Mouse (Mus musculus) heart, postnatal 36 days (tissue): ENCODE measurements around the gene Zfyve27. TPM values are rescaled to one million over a fixed set of nuclear protein-coding genes. Genes with fewer than 3 reads are reported as not detected.

Experiments
- DNase-seq, 2 experiments: peaks; one replicate each; pipeline ENCODE4 v3.0.0; 2021 to 2022
- intact Hi-C: fragments of 180-260 bp; cut with DNase I; formaldehyde crosslinking; loops from one replicate; pipeline ENCODE4 v1.15.1; 2025
- total RNA-seq, 2 experiments: library from RNA; stranded (reverse); gene quantifications; 2 replicates each; pipeline ENCODE4 v1.2.3; 2021

Gene Zfyve27
- total RNA-seq, 2 experiments from 2014 or later, result 25.6 to 25.8 TPM

DNA sequence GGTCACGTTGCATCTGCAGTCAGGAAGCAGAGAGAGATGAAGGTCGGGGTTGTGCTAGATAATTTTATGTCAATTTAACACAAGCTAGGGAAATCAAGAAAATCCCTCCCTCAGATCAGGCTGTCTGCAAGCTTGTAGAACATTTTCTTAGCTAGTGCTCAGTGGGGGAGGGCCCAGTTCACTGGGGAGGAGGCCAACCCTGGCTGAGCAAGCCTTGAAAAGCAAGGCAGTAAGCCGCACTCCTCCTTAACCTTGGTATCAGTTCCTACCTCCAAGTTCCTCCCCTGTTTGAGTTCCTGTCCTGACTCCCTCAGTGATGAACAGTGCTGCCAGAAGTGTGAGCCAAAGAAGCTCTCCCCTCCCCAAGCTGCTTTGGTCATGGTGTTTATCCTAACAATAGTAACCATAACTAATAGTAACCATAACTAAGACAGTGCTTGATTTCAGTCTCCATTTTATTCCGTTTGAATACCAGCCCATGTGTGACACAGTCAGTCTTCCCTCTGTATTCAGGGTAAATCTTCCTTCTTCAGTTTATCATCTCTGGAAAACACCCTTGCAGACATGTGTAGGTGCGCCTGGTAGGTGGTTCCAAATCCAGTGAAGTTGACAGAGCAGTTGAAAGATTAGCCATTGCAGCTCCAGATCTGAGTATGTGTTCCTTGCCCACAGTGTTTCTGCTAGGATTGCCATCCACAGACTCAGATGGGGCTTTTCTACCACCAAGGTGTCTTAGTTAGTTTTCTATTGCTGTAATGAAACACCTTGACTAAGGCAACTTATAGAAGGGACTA, 23.8 kb upstream of the Zfyve27 start:
- intact Hi-C loops, result no loop called here
- DNase-seq, result no peak

DNA sequence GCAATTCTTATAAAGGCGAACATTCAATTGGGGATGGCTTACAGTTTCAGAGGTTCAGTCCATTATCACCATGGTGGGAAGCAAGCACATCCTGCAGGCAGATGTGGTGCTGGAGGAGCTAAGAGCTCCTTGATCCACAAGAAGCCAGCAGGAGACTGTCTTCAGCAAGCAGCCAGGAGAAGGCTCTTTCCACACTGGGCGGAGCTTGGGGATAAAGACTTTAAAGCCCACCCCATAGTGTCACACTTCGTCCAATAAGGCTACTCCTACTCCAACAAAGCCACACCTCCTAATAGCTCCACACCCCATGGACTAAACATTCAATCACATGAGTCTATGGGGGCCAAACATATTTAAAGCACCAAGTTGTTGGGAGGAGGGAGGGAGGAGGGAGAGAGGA, 21.8 kb upstream of the Zfyve27 start:
- no peak for DNase-seq
- intact Hi-C loops, result loop anchor here (2.0 kb wide), 1 partner anchor 13 kb away; the partner anchor contains the start of gene Avpi1

DNA sequence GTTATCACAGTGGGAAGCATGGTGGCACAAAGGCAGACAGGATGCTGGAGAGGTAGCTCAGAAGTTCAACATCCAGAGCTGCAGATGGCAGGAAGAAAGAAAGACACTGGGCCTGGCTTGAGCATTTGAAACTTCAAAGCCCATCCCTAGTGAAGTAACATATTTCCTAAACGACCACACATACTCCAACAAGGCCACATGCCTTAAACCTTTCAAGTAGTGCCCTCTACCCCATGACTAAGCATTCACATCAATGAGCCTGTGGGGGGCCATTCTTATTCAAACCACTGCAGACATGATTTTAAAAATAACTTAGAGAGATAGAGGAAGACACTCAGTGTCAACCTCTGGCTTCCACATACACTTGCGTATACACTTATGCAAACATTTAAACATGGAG, 21.0 kb upstream of the Zfyve27 start:
- intact Hi-C loops, result loop anchor here (2.0 kb wide), 1 partner anchor 14 kb away; the partner anchor contains the start of gene Avpi1
- no peak for DNase-seq

DNA sequence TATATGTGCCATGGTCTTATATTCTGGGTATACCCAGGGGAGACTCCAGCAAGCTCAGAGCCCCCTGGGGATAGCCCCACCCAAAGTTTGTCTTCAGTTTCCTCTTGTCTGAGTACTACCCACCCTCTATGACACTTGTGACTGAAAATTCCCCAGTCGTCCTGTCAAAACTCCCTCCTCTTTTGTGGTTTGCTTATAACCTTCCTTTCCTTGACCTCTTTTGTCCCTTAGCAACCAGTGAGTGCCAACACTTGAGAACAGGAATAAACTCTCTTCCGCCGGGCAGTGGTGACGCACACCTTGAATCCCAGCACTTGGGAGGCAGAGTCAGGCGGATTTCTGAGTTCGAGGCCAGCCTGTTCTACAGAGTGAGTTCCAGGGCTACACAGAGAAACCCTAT, 19.7 kb upstream of the Zfyve27 start:
- no peak for DNase-seq
- intact Hi-C loops, result loop anchor here (1.0 kb wide), 1 partner anchor 22 kb away; no protein-coding TSS in a partner anchor

DNA sequence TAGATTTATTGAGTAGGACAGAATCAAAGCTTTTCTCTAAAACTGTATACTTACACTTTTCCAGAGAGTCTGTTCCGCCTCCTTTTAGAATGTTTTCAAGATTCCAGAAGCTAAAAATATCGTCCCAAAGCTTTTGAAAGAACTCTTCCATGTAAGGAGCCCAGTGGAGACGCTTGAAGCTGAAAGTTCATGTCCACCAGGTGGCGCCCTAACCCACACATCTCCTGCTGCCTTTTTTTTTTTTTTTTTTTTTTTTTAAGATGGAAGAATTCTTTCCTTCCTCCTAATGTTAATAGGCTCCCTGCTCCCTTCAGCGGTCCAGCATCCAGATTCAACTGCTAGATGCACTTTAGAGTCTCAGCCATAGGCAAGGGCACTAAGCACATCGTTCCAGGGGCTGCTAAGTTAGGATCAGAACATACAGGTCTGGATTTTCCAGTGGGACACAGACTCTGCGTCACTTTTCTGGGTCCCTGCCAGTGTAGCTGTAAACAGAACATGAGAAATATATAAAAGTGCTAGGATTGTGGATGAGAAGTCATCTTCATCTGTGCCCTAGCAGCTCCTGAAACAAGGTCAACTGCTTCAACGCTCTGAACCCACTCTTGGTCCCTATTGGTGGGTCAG, 19.1 kb upstream of the Zfyve27 start:
- intact Hi-C loops, result loop anchor here (1.0 kb wide), 1 partner anchor 22 kb away; no protein-coding TSS in a partner anchor
- peak; percentile 85 to 93 for DNase-seq

DNA sequence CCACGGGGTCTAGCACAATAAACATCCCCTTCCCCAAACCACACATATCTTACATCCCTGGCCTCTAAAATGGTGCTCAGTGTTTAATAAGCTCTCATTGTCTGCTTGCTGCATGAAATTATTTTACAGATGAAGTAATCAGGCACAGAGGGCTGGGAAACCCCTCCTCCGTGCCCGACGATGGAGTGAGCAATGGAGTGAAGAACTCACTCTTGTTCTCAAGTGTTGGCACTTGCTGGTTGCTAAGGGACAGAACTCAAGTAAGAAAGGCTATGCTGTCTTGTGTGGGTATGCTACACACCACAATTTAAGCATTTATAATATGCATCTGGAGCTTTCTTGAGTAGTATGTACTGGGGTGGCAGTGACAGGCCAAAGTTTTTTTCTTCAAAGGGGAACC, 18.5 kb upstream of the Zfyve27 start:
- intact Hi-C loops, result no loop called here
- DNase-seq, result no peak

DNA sequence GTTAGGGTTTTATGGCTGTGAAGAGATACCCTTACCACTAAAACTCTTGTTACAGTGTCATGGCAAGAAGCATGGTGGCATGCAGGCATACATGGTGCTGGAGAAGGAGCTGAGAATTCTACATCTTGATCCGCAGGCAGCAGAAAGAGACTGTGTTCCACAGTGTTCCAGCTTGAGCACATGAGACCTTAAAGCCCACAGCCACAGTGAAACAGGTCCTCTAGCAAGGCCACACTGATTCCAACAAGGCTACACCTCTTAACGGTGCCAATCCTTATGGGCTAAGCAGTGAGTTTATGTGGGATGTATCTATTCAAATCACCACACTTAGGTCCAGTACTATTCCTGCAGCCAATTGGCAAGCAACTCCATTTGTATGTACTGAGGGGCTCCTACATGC, 18.0 kb upstream of the Zfyve27 start:
- intact Hi-C loops, result no loop called here
- DNase-seq, result no peak

DNA sequence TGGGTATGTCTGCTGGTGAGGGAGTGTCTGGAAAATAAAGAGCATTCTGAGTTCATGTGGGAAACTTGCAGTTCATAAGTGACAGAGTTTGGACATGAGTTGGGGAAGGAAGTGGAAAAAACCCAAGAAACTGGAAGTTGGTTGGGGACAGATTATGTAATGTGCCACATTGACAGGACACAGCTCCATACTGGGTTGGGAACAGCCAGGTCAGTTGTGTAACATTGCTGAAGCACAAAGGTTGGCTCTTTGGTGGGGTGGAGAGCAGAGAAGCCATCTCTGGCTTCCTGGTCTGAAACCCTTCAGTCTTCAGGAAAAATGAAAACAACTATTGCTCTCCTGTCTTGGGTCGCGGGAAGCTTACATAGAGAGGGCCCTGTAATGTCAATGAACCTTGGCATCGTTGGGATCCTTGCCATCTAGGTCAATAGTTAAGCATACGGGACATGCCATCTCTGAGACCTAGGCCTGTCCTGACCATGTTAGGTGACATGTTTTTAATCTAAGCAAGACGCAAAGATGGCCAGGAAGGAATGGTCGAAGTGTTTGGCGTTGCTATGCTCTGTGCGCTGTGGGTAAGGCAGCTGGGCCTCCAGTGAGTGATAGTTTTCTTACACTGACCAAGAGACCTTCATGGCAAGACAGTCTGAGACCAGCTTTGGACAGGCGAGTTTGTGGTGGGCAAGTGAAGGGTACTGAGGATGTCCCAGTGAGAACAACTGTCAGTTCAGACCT, 17.3 kb upstream of the Zfyve27 start:
- DNase-seq, result peak in 1 of 2 experiments; percentile 26
- intact Hi-C loops, result no loop called here

DNA sequence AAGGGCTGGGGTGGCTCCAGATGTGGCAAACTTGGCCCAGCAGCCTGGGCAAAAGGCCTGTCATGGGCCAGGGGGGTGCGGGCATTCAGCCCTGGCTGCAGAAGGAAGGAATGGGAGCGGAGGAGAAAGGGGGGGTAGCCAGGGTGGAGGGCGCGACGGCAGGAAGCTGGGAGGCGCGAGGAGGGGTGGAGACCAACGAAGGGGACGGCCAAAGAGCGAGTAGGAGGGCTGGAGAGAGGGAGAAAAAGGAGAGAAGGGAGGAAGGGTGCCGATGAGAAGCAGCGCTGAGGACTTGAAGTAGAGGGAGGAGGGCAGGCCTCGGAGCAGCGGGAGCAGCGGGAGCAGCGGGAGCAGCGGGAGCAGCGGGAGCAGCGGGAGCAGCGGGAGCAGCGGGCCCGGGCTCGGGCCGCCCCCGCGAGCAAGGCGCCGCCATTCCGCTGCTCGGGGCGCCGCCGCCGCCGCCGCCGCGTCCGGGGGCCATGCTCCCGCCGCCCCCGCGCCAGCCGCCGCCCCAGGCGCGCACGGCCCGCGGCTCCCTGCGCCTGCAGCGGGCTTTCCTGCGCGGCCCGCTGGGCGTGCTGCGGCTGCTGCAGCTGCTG, 16.5 kb upstream of the Zfyve27 start, which contains the start of gene Marveld1:
TSS of gene Marveld1 (plus strand) at position 231 of the 599 bp plus-strand sequence.
- intact Hi-C loops, result no loop called here
- DNase-seq, result peak; percentile 79 to 86

DNA sequence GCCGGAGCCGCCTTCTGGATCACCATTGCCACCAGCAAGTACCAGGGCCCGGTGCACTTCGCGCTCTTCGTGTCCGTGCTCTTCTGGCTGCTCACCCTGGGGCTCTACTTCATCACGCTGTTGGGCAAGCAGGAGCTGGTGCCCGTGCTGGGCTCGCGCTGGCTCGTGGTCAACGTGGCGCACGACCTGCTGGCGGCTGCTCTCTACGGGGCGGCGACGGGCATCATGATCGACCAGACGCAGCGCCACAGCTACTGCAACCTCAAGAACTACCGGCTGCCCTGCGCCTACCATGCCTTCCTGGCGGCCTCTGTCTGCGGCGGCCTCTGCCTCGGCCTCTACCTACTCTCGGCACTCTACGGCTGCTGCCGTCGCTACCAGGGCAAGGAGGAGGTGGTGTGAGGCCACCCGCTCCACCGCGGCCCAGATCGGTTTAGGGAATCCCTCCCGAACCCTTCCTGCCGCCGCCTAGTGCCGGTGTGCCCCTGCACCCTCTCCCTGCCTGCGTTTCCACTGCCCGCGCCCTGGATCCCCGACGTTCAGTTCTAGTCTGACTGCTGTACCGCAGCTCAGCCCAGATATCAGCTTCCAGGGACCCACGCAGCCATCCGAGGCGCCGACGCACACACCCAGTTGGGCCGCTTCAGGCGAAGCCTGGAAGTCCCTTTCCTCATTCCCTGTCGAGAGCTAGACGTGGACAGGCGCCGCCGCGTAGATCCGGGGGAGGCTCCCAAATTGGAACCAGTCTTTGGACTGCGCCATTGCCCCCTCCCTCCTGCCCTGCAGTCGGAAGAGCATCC, 15.8 kb upstream of the Zfyve27 start:
- DNase-seq, result peak; percentile 69 to 77
- intact Hi-C loops, result no loop called here

DNA sequence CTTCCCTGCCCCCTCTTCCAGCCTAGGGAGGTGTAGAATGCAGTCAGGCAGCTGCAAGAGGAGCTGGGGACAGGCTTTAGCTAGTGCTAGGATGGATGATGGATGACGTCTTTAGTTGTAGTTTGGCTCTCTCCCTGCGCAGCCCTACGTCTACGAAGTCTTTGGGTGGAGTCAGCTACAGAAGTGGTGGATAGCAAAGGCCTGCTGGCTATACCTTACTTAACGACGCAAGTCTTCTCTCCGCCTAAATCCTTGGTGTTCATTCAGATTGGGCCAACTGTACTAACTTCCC, 15.2 kb upstream of the Zfyve27 start:
- intact Hi-C loops, result no loop called here

DNA sequence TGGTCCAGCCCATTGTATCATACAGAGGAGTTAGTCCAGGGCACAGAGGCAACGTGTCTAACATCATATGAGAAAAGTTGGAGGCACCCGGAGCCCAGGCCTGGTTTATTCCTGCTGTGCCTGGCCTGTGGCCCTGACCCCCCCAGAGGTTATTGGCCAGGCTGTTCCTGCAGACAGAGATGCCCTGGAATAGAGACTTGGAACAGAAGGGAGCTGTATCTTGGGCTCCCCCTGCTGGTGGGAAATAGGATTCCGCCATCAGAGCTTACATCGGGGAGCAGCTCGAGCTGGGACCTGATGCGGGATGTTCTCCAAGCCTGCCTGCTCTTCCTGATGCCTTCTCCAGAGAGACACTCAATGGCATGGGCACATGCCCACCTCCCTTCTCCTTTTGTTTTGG, 11.8 kb upstream of the Zfyve27 start:
- intact Hi-C loops, result loop anchor here (2.0 to 5.0 kb wide), 2 partner anchors 61 to 115 kb away; partner anchors contain the start of genes Ankrd2 and Pi4k2a
- DNase-seq, result peak; percentile 89 to 91

More for the DNA sequence above, 15.2 kb upstream of the Zfyve27 start:
- DNase-seq, result no peak

DNA sequence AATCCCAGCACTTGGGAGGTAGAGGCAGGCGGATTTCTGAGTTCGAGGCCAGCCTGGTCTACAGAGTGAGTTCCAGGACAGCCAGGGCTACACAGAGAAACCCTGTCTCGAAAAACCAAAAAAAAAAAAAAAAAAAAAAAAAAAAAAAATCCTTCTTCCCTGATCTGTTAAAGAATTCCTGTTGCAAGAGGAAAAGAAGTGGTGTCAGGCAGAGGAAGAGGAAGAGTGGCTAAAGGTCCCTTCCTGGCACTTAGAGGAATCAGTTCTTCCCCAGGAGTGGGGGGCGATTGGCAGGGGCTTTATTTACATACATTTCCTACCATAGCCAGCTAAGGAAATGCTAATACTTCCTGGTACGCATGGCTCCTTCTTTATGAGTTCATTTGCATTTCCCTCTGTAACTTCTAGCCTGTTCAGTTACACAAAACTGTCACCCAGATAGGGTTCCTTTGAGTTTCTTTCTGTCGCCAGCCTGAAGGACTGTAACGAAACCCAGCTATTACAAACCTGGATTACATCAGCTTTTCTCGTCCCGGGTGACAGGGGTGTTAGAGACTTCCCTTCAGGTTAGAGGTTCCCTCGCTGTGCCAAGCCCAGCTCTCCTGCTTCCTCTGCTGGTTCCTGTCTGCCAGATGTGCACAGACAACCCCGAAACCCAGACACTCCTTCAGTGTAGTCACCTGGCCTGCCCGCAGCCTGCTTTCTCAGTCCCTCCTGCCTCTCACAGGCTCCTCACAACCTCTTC, 6.1 kb upstream of the Zfyve27 start:
- intact Hi-C loops, result no loop called here
- DNase-seq, result no peak

DNA sequence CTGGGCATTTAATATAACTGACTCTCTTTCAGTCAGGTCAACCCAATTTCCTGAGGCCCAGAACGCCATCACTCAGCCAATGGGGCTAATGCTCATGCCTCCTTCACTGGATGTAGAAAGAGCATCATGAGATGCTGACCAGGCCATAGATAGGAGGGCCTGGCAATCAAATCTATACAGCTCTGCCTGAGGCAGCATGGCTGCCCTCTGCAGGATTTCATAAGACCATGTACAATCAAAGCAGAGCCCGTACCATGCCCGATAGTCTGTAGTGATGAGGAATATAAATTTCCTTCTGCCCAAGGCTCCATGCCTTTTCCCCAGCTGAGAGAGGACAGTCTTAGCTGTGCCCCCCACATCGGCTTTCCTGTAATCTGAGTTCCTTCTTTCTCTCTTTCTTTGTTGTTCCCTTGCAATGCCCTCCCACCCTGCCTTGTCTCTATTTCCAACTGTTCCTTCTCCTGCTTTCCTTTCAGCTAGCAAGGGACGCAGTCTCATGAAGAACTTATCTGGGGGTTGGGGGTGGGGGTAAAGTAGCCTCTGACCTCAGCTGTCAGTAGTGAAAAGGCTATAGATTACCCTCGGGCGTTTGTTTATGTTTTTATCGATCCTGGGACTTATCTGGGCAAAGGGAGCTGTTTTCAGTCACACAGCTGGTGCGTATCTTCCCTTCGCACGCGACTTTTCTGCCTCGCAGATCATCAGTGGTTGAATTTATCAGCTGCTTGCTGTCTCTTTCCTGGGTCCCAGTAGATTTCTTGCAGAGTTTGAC, 5.3 kb upstream of the Zfyve27 start:
- DNase-seq, result no peak
- intact Hi-C loops, result no loop called here

DNA sequence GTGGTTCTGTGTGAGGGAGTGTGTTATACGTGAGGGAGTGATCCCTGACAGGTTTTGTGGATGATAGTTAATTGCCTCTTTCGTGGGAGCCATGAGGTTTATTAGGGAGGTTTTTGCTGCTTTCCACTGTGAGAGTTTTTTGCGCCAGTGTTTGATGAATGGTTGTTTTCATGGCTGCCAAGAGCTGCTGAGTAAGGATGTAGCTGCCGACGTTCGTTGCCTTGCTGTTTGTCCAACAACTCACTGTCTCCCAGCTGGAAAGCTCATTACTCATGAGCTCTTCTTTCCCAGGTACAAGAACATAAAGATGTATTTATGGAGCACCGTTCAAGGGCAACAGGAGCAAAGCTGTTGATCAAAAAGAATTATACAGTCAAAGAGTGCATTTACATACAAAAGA, 437 bp downstream of the Zfyve27 start:
- DNase-seq, result no peak
- intact Hi-C loops, result no loop called here

DNA sequence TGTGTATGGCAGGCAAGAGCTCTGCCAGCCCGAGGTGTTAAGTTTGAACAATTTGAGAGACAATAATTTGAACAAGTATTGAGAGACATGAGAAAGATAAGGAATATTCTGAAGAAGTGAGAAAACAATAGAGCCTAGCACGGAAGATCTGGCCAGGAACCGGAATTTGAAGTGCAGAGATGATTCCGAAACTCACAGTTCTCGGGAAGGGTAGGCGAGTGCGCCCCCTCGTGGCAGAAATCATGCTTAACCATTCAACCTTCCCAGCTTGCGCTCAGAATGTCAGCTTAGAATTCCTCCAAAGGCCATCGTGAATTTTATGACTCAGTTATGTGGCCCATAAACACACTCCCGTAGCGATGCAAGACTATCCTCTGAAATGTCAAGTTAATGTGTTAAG, 2.4 kb downstream of the Zfyve27 start:
- DNase-seq, result peak; percentile 88 to 96
- intact Hi-C loops, result loop anchor here (1.0 to 5.0 kb wide), 4 partner anchors 22 to 129 kb away; partner anchors contain the start of genes Ankrd2 and Pi4k2a

DNA sequence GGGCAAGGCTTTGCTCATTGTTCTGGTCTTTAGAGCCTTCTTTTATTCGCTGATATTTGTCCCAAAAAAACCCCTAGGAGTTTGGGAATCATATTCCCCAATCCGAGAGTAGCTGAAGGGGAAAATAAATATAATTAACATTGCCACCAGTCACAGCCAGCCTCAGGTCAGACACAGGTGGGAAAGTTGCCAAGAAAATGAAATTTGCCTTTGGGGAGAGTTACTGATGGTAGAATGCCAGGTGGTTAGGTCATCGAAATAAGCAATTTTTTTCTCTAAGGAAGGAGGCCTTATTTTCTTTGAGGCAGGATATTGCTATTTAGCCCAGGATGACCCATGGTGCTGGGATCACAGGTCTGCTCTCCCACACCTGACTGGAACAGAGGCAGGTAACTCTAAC, 3.0 kb downstream of the Zfyve27 start:
- intact Hi-C loops, result loop anchor here (1.0 to 5.0 kb wide), 4 partner anchors 22 to 129 kb away; partner anchors contain the start of genes Ankrd2 and Pi4k2a
- DNase-seq, result no peak

DNA sequence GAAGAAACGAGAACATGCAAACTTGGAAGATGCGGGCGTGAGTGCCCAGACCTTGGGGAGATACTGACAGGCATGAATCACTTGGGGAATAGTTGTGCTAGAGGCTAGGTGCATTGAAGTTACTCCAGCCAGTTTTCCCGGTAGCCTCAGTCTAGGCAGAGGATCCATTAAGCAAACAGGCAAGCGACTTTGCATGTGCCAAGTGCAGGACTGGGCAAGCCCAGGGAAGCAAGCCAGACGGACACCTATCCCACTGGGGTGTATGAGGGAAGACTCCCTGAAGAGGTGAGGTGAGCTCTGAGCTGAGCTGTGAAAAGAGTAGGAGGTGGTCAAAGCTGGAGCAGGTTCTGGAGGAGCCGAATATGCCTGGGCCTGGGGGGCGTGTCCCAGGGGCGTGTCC, 3.7 kb downstream of the Zfyve27 start:
- no peak for DNase-seq
- intact Hi-C loops, result loop anchor here (5.0 kb wide), 3 partner anchors 35 to 130 kb away; partner anchors contain the start of genes Ankrd2 and Pi4k2a
